Mouse (Mus musculus) layer of hippocampus, adult 8-10 months (tissue): ENCODE data around the gene Gm4133. TPM values are rescaled to one million over a fixed set of nuclear protein-coding genes. Genes with fewer than 3 reads are reported as not detected.
"Not testable (repeated sequence)": the region's sequence is repeated elsewhere in the genome, so short reads cannot be mapped to it uniquely, and the experiment has no call there.

Source experiments
- DNase-seq, 2 experiments: peaks; one replicate each; pipeline ENCODE4 v3.0.0; 2022; ENCODE audit warnings: low spot score in 2 of 2
- total RNA-seq, 4 experiments: library from RNA; stranded (reverse); gene quantifications; 2 replicates each; pipeline ENCODE4 v1.2.4; 2022

Gene Gm4133
- total RNA-seq, result not detected

- DNase-seq, result not testable (repeated sequence)
These were observed at the start of gene Gm4133 for GRCm38 (mm10) chr7:20333965-20334364. Gene Gm4133, minus strand, starts transcription at chr7:20334065.

DNA sequence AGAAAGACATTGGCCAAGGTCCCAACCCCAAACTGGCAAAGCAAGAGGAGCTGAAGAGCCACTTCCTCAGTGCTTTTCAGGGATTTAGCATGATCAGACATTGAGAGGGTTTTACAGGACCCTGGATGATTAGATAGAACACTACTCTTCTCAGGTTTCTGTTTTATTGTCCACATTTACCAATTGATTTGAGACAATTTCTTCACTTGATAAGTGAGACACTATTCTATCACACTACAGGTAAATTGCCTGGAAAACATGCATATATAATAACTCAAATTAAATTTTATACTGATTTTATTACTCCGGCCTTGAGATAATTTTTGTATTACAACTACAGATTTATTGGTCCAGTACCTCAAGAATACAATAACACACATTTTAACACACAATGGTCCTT lies 41.4 kb upstream of the Gm4133 start, which contains the start of gene Gm5728:
Gm5728 (minus strand) TSS at position 101 of the 400 bp plus-strand sequence.
- DNase-seq, result not testable (repeated sequence)

Other genes with a start within 250 kb of the Gm4133 start
- not detected for gene Vmn1r91, start 234.4 kb downstream of the Gm4133 start, total RNA-seq
- gene Gm16442, start 211.5 kb downstream of the Gm4133 start, total RNA-seq, result not detected
- gene Vmn1r93, start 195.0 kb downstream of the Gm4133 start, total RNA-seq, result not detected
- gene Vmn1r94, start 165.7 kb downstream of the Gm4133 start, total RNA-seq, result not detected
- gene Vmn1r95, start 140.4 kb downstream of the Gm4133 start, total RNA-seq, result not detected
- not detected for gene Gm6164, start 128.5 kb downstream of the Gm4133 start, total RNA-seq
- not detected for gene Gm4498, start 100.2 kb downstream of the Gm4133 start, total RNA-seq
- gene Gm5890, start 71.2 kb downstream of the Gm4133 start, total RNA-seq, result not detected
- not detected for gene Gm5728, start 41.3 kb upstream of the Gm4133 start, total RNA-seq
- gene Vmn1r100, start 83.9 kb upstream of the Gm4133 start, total RNA-seq, result not detected
- not detected for gene Vmn1r101, start 108.5 kb upstream of the Gm4133 start, total RNA-seq
- not detected for gene Gm10670, start 140.9 kb upstream of the Gm4133 start, total RNA-seq
- gene Vmn1r103, start 176.5 kb upstream of the Gm4133 start, total RNA-seq, result not detected
- gene Vmn1r104, start 199.8 kb upstream of the Gm4133 start, total RNA-seq, result not detected
- gene Gm5726, start 211.7 kb upstream of the Gm4133 start, total RNA-seq, result not detected
- not detected for gene Gm4141, start 242.2 kb upstream of the Gm4133 start, total RNA-seq